Mouse (Mus musculus): Measurements from ENCODE around the gene Nup210. TPM values are rescaled to one million over a fixed set of nuclear protein-coding genes. Genes with fewer than 3 reads are reported as not detected.

Gene Nup210
- polyA plus RNA-seq, 1 experiment from 2014 or later: 11.7 TPM

- no peak for DNase-seq (ENCODE audit: low spot score)
- peaks cover 4% of the 10 kb centered on the region; the same call in 1 of the 2 replicates for H3K36me3 ChIP-seq (ENCODE audit: insufficient read depth, low read length)
- 87% methylated on average over 5 of the region's 5 CpGs for WGBS
- H3K27ac ChIP-seq: no peak overlapping the region
- no peak overlapping the region for H3K4me3 ChIP-seq (replicated peaks; ENCODE audit: low read depth, low read length)
- TF ChIP-seq CTCF (IDR thresholded peaks at IDR 0.05; ENCODE audit: low read depth): no peak
- no peaks in the 10 kb centered on the region for H3K9me3 ChIP-seq (replicated peaks; ENCODE audit: low read length)
- no peaks in the 10 kb centered on the region for H3K4me1 ChIP-seq (replicated peaks; ENCODE audit: insufficient read depth, low read length)
- no peak overlapping the region for H3K9ac ChIP-seq (ENCODE audit: low read depth, low read length)
- H3K4me2 ChIP-seq (ENCODE audit: low read length): no peak overlapping the region
- H3K27me3 ChIP-seq (ENCODE audit: insufficient read depth, low read length): no peaks in the 10 kb centered on the region
- no peak for ATAC-seq (replicated peaks; ENCODE audit: low FRiP score, low read depth)
Observed at GRCm38 (mm10) chr6:91046184-91046583, 70.4 kb downstream of the Nup210 start.

- no peak for TF ChIP-seq CTCF (IDR thresholded peaks at IDR 0.05; ENCODE audit: low read depth)
- no peaks in the 10 kb centered on the region for H3K9me3 ChIP-seq (replicated peaks; ENCODE audit: low read length)
- no peak overlapping the region for H3K4me2 ChIP-seq (ENCODE audit: low read length)
- no peak overlapping the region for H3K4me3 ChIP-seq (replicated peaks; ENCODE audit: low read depth, low read length)
- H3K27me3 ChIP-seq (ENCODE audit: insufficient read depth, low read length): no peaks in the 10 kb centered on the region
- peaks cover 4% of the 10 kb centered on the region; the same call in 1 of the 2 replicates for H3K36me3 ChIP-seq (ENCODE audit: insufficient read depth, low read length)
- H3K27ac ChIP-seq: no peak overlapping the region
- no peaks in the 10 kb centered on the region for H3K4me1 ChIP-seq (replicated peaks; ENCODE audit: insufficient read depth, low read length)
- ATAC-seq (replicated peaks; ENCODE audit: low FRiP score, low read depth) (no peak), DNase-seq (ENCODE audit: low spot score) (no peak)
- 46% methylated on average over 6 of the region's 6 CpGs for WGBS
- H3K9ac ChIP-seq (ENCODE audit: low read depth, low read length): no peak overlapping the region
Observed at GRCm38 (mm10) chr6:91044628-91045331, 71.8 kb downstream of the Nup210 start.

GRCm38 (mm10) chr6:91041287-91041686 is 75.3 kb downstream of the Nup210 start:
- Histone ChIP-seq H3K27me3 (ENCODE audit: insufficient read depth, low read length) (no peaks in the 10 kb centered on the region), H3K9ac (ENCODE audit: low read depth, low read length) (no peak overlapping the region), H3K36me3 (ENCODE audit: insufficient read depth, low read length) (peaks cover 4% of the 10 kb centered on the region; the same call in 1 of the 2 replicates), H3K4me1 (replicated peaks; ENCODE audit: insufficient read depth, low read length) (no peaks in the 10 kb centered on the region), H3K4me3 (replicated peaks; ENCODE audit: low read depth, low read length) (no peak overlapping the region), H3K4me2 (ENCODE audit: low read length) (no peak overlapping the region), H3K27ac (no peak overlapping the region), H3K9me3 (replicated peaks; ENCODE audit: low read length) (no peaks in the 10 kb centered on the region)
- DNase-seq (ENCODE audit: low spot score): no peak
- no peak for TF ChIP-seq CTCF (IDR thresholded peaks at IDR 0.05; ENCODE audit: low read depth)
- no peak for ATAC-seq (replicated peaks; ENCODE audit: low FRiP score, low read depth)
- WGBS: 65% methylated on average over 5 of the region's 5 CpGs

- 0 out of 2 replicates have a peak, but pooled peaks cover 8% of the 10 kb centered on the region for H3K4me1 ChIP-seq (replicated peaks; ENCODE audit: insufficient read depth, low read length)
- ATAC-seq (replicated peaks; ENCODE audit: low FRiP score, low read depth) (no peak), DNase-seq (ENCODE audit: low spot score) (no peak)
- TF ChIP-seq CTCF (IDR thresholded peaks at IDR 0.05; ENCODE audit: low read depth): no peak
- 0 out of 2 replicates have a peak, but pooled peaks cover 13% of the 10 kb centered on the region for H3K36me3 ChIP-seq (ENCODE audit: insufficient read depth, low read length)
- no peaks in the 10 kb centered on the region for H3K9me3 ChIP-seq (replicated peaks; ENCODE audit: low read length)
- H3K4me3 ChIP-seq (replicated peaks; ENCODE audit: low read depth, low read length): no peak overlapping the region
- H3K4me2 ChIP-seq (ENCODE audit: low read length): no peak overlapping the region
- no peaks in the 10 kb centered on the region for H3K27me3 ChIP-seq (ENCODE audit: insufficient read depth, low read length)
- no peak overlapping the region for H3K9ac ChIP-seq (ENCODE audit: low read depth, low read length)
- H3K27ac ChIP-seq: no peak overlapping the region
- 86% methylated on average over 5 of the region's 5 CpGs for WGBS
Observed at GRCm38 (mm10) chr6:91028256-91028655, 88.4 kb downstream of the Nup210 start.

GRCm38 (mm10) chr6:91020810-91021209 is 95.8 kb downstream of the Nup210 start:
- 58% methylated on average over 7 of the region's 7 CpGs for WGBS
- no peaks in the 10 kb centered on the region for H3K9me3 ChIP-seq (replicated peaks; ENCODE audit: low read length)
- DNase-seq (ENCODE audit: low spot score) (peak; percentile 36), ATAC-seq (replicated peaks; ENCODE audit: low FRiP score, low read depth) (peak; percentile 62)
- no peak for TF ChIP-seq CTCF (IDR thresholded peaks at IDR 0.05; ENCODE audit: low read depth)
- H3K36me3 ChIP-seq (ENCODE audit: insufficient read depth, low read length): no peaks in the 10 kb centered on the region; the same call in 1 of the 2 replicates
- no peak overlapping the region for H3K4me3 ChIP-seq (replicated peaks; ENCODE audit: low read depth, low read length)
- 0 out of 2 replicates have a peak, but pooled peaks cover 11% of the 10 kb centered on the region for H3K4me1 ChIP-seq (replicated peaks; ENCODE audit: insufficient read depth, low read length)
- H3K9ac ChIP-seq (ENCODE audit: low read depth, low read length): no peak overlapping the region
- no peak overlapping the region for H3K4me2 ChIP-seq (ENCODE audit: low read length)
- H3K27ac ChIP-seq: 0 out of 2 replicates have a peak overlapping the region, but pooled peaks have one; percentile 19
- no peaks in the 10 kb centered on the region for H3K27me3 ChIP-seq (ENCODE audit: insufficient read depth, low read length)

GRCm38 (mm10) chr6:91016600-91017230 is 99.9 kb downstream of the Nup210 start:
- H3K4me3 ChIP-seq (replicated peaks; ENCODE audit: low read depth, low read length): no peak overlapping the region
- no peak overlapping the region for H3K4me2 ChIP-seq (ENCODE audit: low read length)
- ATAC-seq (replicated peaks; ENCODE audit: low FRiP score, low read depth) (no peak), DNase-seq (ENCODE audit: low spot score) (no peak)
- H3K9ac ChIP-seq (ENCODE audit: low read depth, low read length): no peak overlapping the region
- no peak for TF ChIP-seq CTCF (IDR thresholded peaks at IDR 0.05; ENCODE audit: low read depth)
- WGBS: 61% methylated on average over 7 of the region's 7 CpGs
- H3K27me3 ChIP-seq (ENCODE audit: insufficient read depth, low read length): no peaks in the 10 kb centered on the region
- no peaks in the 10 kb centered on the region for H3K9me3 ChIP-seq (replicated peaks; ENCODE audit: low read length)
- H3K36me3 ChIP-seq (ENCODE audit: insufficient read depth, low read length): no peaks in the 10 kb centered on the region; the same call in 1 of the 2 replicates
- no peak overlapping the region for H3K27ac ChIP-seq
- no peaks in the 10 kb centered on the region for H3K4me1 ChIP-seq (replicated peaks; ENCODE audit: insufficient read depth, low read length)

Measured in kidney, postnatal 0 days (tissue).